Mouse (Mus musculus): Measurements from ENCODE around the gene Fam168a. TPM values are rescaled to one million over a fixed set of nuclear protein-coding genes. Genes with fewer than 3 reads are reported as not detected.

The Fam168a gene
- 118 and 119 TPM in 2 replicates for polyA plus RNA-seq (2015; fragmentation: Nextera tagmentation; extraction: Ambion mirVana)

DNA sequence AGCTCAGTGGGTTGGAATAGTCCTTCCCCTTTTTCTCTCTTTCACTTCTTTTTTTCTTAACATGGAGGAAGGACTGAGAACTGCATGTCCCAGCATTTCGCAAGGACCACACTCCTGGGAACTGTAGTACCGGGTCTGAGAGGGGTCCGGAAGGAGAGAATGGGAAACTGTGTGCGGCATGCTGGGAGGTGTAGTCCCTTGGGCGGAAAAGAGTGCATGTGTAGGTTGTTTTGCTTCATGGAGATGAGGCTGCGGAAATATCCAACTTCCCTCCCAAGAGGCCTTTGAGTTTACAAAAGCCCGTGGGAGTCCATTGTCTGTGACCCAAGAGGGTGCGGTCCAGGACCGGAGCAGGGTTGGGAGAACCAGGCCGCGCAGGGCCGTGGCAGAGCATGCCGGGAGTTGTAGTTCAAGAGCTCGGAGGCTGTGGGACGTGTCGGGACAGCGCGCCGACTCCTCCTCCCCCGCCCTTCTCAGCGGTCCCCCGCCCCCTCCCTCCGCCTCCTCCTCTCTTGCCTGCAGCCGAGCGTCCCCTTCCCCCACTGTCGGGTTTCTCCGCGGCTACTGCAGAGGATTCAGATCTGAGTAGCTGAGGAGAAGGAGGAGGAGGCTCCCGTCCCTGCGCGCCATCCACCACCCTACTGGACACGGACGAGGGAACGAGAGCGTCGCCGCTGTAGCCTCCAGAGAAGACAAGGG is at the start of gene Fam168a:
Fam168a (plus strand) TSS at position 493 of the 699 bp plus-strand sequence.
- Histone ChIP-seq H3K9ac (replicated peaks; ENCODE audit: low read depth, low read length) (peak within 1 kb of the TSS; percentile 97), H3K9me3 (ENCODE audit: control insufficient read depth, low read length) (no peaks in the 10 kb centered on the region), H3K27ac (ENCODE audit: low read length) (peak within 1 kb of the TSS; percentile 99), H3K4me1 (replicated peaks; ENCODE audit: control insufficient read depth, insufficient read depth, low read length) (peaks cover 17% of the 10 kb centered on the region), H3K4me3 (replicated peaks; ENCODE audit: low read length) (peak within 1 kb of the TSS; percentile 93), H3K27me3 (replicated peaks; ENCODE audit: control insufficient read depth, insufficient read depth, low read length) (no peaks in the 10 kb centered on the region), H3K4me2 (ENCODE audit: low read length) (peak within 1 kb of the TSS; percentile 66), H3K36me3 (ENCODE audit: control insufficient read depth, insufficient read depth) (no peaks in the 10 kb centered on the region)
- peak; percentile 97 for ATAC-seq
- 1% methylated on average over 32 of the region's 37 CpGs for WGBS

DNA sequence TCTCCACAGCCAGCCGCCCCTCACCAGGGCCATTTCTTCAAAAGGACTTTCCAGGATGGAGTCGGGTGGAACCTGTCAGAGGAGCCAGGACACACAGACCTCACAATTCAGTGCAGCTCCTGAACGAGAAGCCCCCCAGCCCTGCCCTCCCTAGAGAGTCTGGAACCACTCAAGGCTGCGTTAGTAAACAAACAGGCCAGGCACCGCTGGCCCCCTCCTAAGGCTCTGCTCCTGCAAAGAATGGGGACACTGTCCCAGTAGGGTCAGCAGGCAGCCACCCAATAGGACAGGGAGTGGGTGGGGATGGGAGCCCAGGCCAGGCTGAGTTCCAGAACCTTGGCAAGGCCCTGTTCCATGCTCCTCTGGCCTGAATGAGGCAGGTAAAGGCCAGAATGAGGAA is 49.7 kb upstream of the Fam168a start:
- Histone ChIP-seq H3K36me3 (ENCODE audit: control insufficient read depth, insufficient read depth) (no peaks in the 10 kb centered on the region), H3K4me3 (replicated peaks; ENCODE audit: low read length) (no peak overlapping the region), H3K27me3 (replicated peaks; ENCODE audit: control insufficient read depth, insufficient read depth, low read length) (no peaks in the 10 kb centered on the region), H3K4me2 (ENCODE audit: low read length) (no peak overlapping the region), H3K27ac (ENCODE audit: low read length) (no peak overlapping the region), H3K9me3 (ENCODE audit: control insufficient read depth, low read length) (no peaks in the 10 kb centered on the region), H3K9ac (replicated peaks; ENCODE audit: low read depth, low read length) (no peak overlapping the region), H3K4me1 (replicated peaks; ENCODE audit: control insufficient read depth, insufficient read depth, low read length) (peaks cover 9% of the 10 kb centered on the region)
- WGBS = 53% methylated on average over 5 of the region's 5 CpGs
- no peak for ATAC-seq

DNA sequence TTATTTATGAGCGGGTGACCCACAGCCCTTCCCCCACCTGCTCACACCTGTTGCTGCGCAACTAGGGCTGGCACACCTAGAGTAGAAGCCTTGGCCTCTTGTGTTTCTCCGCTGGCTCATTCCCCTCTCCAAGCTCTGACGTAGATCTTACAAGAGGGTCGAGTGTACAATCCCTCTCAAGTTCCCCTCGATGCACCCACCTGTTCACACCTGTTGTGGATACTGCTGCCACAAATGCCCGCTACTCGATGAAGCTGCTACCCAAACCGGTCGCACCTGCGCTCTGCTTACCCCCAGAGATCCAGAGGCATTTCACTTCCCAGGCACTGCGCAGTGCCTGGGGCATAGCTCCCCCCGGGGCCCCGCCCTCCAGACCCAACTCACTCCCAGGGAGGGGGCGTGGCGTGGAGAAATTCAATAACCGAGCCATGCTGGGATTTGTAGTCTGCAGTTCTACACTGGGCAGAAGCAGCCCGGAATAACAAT is 48.3 kb upstream of the Fam168a start:
- Histone ChIP-seq H3K27me3 (replicated peaks; ENCODE audit: control insufficient read depth, insufficient read depth, low read length) (no peaks in the 10 kb centered on the region), H3K4me1 (replicated peaks; ENCODE audit: control insufficient read depth, insufficient read depth, low read length) (peaks cover 11% of the 10 kb centered on the region), H3K4me3 (replicated peaks; ENCODE audit: low read length) (no peak overlapping the region), H3K36me3 (ENCODE audit: control insufficient read depth, insufficient read depth) (no peaks in the 10 kb centered on the region), H3K27ac (ENCODE audit: low read length) (no peak overlapping the region), H3K9me3 (ENCODE audit: control insufficient read depth, low read length) (no peaks in the 10 kb centered on the region), H3K4me2 (ENCODE audit: low read length) (peak overlapping the region; percentile 38), H3K9ac (replicated peaks; ENCODE audit: low read depth, low read length) (no peak overlapping the region)
- 35% methylated on average over 18 of the region's 18 CpGs for WGBS
- ATAC-seq = peak; percentile 39; the same call in 1 of the 2 replicates

DNA sequence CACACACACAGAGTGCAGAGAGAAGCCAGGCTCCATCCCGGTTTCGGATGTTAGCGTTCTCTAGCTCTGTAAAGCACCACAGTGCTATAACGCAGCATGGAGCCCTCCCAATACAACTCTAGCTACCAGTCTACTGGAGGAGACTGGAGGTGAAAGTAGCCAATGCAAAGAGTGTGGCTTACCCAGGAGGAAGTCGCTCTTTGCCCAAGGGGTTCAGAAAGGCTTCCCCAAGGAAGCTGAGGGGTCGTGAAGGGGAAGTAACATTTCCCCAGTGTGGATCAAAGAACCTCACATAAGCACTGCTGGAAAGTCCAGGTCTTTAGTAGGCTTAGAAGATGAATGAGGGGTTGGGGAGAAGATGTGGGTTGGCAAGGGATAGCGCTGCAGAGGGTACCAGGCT is 45.2 kb upstream of the Fam168a start:
- Histone ChIP-seq H3K27me3 (replicated peaks; ENCODE audit: control insufficient read depth, insufficient read depth, low read length) (no peaks in the 10 kb centered on the region), H3K27ac (ENCODE audit: low read length) (no peak overlapping the region), H3K4me2 (ENCODE audit: low read length) (no peak overlapping the region), H3K36me3 (ENCODE audit: control insufficient read depth, insufficient read depth) (no peaks in the 10 kb centered on the region), H3K9me3 (ENCODE audit: control insufficient read depth, low read length) (no peaks in the 10 kb centered on the region), H3K4me1 (replicated peaks; ENCODE audit: control insufficient read depth, insufficient read depth, low read length) (peaks cover 13% of the 10 kb centered on the region), H3K9ac (replicated peaks; ENCODE audit: low read depth, low read length) (no peak overlapping the region), H3K4me3 (replicated peaks; ENCODE audit: low read length) (no peak overlapping the region)
- no peak for ATAC-seq
- WGBS = 92% methylated on average over 7 of the region's 7 CpGs

DNA sequence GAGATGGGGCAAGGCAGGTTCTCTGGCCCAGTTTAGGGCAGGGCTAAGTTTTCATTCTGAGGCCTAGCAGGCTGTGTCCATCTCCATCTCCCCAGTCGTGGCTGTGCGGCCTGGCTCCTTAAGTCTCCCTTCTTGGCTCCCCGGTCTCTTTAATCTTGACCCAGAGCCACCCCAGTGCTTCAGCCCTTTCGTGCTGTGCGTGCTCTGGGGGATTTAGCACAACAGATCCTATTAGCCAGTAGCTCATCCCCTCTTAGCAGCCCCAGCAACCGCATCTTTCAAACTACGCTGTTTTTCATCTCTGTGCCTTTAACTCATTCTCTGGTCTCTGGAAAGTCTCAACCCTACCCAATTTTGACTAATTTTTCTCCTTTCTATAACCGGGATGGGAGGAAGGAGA is 44.2 kb upstream of the Fam168a start, which contains the start of gene Plekhb1:
Plekhb1 (minus strand) TSS at position 184 of the 400 bp plus-strand sequence.
- Histone ChIP-seq H3K9ac (replicated peaks; ENCODE audit: low read depth, low read length) (peak within 1 kb of the TSS; percentile 22; the same call in 1 of the 2 replicates), H3K9me3 (ENCODE audit: control insufficient read depth, low read length) (no peaks in the 10 kb centered on the region), H3K4me2 (ENCODE audit: low read length) (peak within 1 kb of the TSS; percentile 46), H3K36me3 (ENCODE audit: control insufficient read depth, insufficient read depth) (no peaks in the 10 kb centered on the region), H3K27ac (ENCODE audit: low read length) (no peak within 1 kb of the TSS), H3K4me3 (replicated peaks; ENCODE audit: low read length) (no peak within 1 kb of the TSS), H3K4me1 (replicated peaks; ENCODE audit: control insufficient read depth, insufficient read depth, low read length) (peaks cover 13% of the 10 kb centered on the region), H3K27me3 (replicated peaks; ENCODE audit: control insufficient read depth, insufficient read depth, low read length) (no peaks in the 10 kb centered on the region)
- 62% methylated on average over 8 of the region's 8 CpGs for WGBS
- ATAC-seq = no peak

DNA sequence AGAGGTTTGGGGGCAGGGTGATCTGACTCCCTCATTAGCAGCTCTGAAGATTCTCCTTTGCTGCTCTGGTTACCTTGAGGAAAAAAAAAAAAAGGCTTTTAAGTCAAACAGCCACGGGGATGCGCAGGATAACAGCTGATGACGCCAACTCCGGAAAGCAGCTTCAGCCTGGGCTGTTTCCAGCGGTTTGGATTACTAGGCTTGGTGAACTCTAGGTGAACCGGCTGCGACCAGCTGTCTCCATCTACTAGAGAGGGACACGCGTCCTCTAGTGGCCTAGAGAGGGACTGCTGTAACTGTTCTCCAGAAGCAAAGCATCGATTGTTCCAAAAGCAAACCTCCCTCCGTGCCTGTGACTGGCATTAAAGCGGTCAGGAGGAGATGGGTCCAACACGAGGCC is 43.2 kb upstream of the Fam168a start:
- Histone ChIP-seq H3K4me1 (replicated peaks; ENCODE audit: control insufficient read depth, insufficient read depth, low read length) (peaks cover 12% of the 10 kb centered on the region), H3K27me3 (replicated peaks; ENCODE audit: control insufficient read depth, insufficient read depth, low read length) (no peaks in the 10 kb centered on the region), H3K27ac (ENCODE audit: low read length) (peak overlapping the region; percentile 28; the same call in 1 of the 2 replicates), H3K36me3 (ENCODE audit: control insufficient read depth, insufficient read depth) (no peaks in the 10 kb centered on the region), H3K9me3 (ENCODE audit: control insufficient read depth, low read length) (no peaks in the 10 kb centered on the region), H3K4me3 (replicated peaks; ENCODE audit: low read length) (no peak overlapping the region), H3K4me2 (ENCODE audit: low read length) (peak overlapping the region; percentile 46), H3K9ac (replicated peaks; ENCODE audit: low read depth, low read length) (peak overlapping the region; percentile 39; the same call in 1 of the 2 replicates)
- under 1% methylated on average over 13 of the region's 13 CpGs for WGBS
- ATAC-seq = peak; percentile 82

DNA sequence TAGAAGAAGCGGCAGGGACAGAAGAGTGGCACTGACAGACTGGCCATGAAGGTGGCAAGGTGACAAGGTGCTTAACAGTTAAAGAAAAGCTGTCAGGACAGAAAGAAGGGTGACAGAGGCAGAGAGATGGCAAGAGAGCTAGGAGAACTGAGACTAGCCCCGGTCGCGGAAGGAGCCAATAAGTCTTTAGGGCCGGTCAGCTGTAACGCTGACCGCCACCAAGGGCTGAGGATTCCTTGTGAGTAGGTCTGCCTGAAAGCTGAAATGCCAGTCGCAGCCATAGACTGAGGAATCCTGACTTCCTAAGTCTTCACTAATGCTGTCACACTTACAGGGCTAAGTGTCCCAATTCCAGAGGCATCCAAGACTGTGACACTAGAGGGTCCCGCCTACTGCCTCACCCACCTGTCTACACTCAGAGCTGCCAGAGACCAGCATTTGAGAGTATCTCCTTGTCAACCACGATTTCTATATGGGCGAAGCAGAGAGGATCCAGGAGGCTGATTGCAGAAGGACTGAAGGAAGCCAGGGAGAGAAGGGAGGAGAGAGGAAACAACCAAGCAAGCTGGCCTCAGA is 42.6 kb upstream of the Fam168a start:
- H3K36me3 ChIP-seq (ENCODE audit: control insufficient read depth, insufficient read depth) = no peaks in the 10 kb centered on the region
- no peak overlapping the region; the same call in 1 of the 2 replicates for H3K27ac ChIP-seq (ENCODE audit: low read length)
- ATAC-seq = peak; percentile 23; the same call in 1 of the 2 replicates
- WGBS = 63% methylated on average over 11 of the region's 11 CpGs
- H3K27me3 ChIP-seq (replicated peaks; ENCODE audit: control insufficient read depth, insufficient read depth, low read length) = no peaks in the 10 kb centered on the region
- H3K4me2 ChIP-seq (ENCODE audit: low read length) = peak overlapping the region; percentile 46
- H3K4me3 ChIP-seq (replicated peaks; ENCODE audit: low read length) = no peak overlapping the region
- H3K4me1 ChIP-seq (replicated peaks; ENCODE audit: control insufficient read depth, insufficient read depth, low read length) = peaks cover 10% of the 10 kb centered on the region
- H3K9me3 ChIP-seq (ENCODE audit: control insufficient read depth, low read length) = no peaks in the 10 kb centered on the region
- no peak overlapping the region; the same call in 1 of the 2 replicates for H3K9ac ChIP-seq (replicated peaks; ENCODE audit: low read depth, low read length)

DNA sequence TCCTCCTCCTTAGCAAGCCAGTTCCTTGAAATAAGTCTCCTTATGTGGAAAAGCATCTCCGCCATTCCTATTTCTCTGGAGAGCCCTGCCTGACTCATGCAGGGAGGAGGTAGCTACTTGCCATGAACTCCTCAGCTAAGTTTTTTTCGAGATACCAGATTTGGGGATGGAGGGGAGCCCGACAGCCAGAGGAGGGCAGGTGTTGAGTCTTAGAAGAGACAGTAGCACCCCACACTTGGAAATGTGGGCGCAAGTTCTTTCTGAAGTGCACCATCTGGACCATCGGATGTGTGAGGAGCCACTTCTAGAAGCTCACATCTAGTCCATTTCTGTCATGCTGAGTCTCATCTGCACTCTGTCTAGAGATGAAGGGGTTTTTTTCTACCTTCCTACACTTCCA is 35.8 kb upstream of the Fam168a start:
- no peak for ATAC-seq
- H3K36me3 ChIP-seq (ENCODE audit: control insufficient read depth, insufficient read depth) = no peaks in the 10 kb centered on the region

DNA sequence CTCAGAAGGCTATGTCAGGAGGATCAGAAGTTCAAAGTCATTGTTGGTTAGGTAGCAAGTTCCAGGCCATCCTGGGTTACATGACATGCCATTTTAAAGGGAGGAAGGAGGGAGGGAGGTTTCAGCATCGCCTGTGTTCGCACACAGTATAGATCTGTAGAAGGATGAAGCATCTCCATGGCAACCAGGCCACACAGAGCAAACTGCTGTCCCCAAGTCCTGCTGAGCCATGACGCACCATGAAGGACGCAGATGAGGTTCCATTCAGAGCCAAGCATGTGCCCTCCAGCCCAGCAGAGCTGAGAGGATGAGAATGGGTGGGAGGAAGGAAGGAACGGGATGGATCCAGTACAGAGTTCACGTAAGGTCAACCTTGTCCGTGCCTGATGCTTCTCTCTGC is 33.0 kb upstream of the Fam168a start:
- no peaks in the 10 kb centered on the region for H3K27me3 ChIP-seq (replicated peaks; ENCODE audit: control insufficient read depth, insufficient read depth, low read length)
- H3K9ac ChIP-seq (replicated peaks; ENCODE audit: low read depth, low read length) = no peak overlapping the region
- no peaks in the 10 kb centered on the region for H3K9me3 ChIP-seq (ENCODE audit: control insufficient read depth, low read length)
- H3K4me1 ChIP-seq (replicated peaks; ENCODE audit: control insufficient read depth, insufficient read depth, low read length) = no peaks in the 10 kb centered on the region
- WGBS = 72% methylated on average over 7 of the region's 7 CpGs
- no peak overlapping the region for H3K27ac ChIP-seq (ENCODE audit: low read length)
- no peaks in the 10 kb centered on the region for H3K36me3 ChIP-seq (ENCODE audit: control insufficient read depth, insufficient read depth)
- no peak overlapping the region for H3K4me3 ChIP-seq (replicated peaks; ENCODE audit: low read length)
- ATAC-seq = no peak
- H3K4me2 ChIP-seq (ENCODE audit: low read length) = no peak overlapping the region

More for the DNA sequence above, 35.8 kb upstream of the Fam168a start:
- no peaks in the 10 kb centered on the region for H3K9me3 ChIP-seq (ENCODE audit: control insufficient read depth, low read length)
- H3K27ac ChIP-seq (ENCODE audit: low read length) = no peak overlapping the region
- WGBS = 89% methylated on average over 5 of the region's 5 CpGs
- H3K4me3 ChIP-seq (replicated peaks; ENCODE audit: low read length) = no peak overlapping the region
- no peaks in the 10 kb centered on the region for H3K27me3 ChIP-seq (replicated peaks; ENCODE audit: control insufficient read depth, insufficient read depth, low read length)
- no peak overlapping the region for H3K4me2 ChIP-seq (ENCODE audit: low read length)
- H3K4me1 ChIP-seq (replicated peaks; ENCODE audit: control insufficient read depth, insufficient read depth, low read length) = no peaks in the 10 kb centered on the region
- H3K9ac ChIP-seq (replicated peaks; ENCODE audit: low read depth, low read length) = no peak overlapping the region
